Mouse (Mus musculus) embryonic facial prominence, embryonic 11.5 days (tissue): ENCODE measurements around the gene C330021F23Rik. TPM values are rescaled to one million over a fixed set of nuclear protein-coding genes. Genes with fewer than 3 reads are reported as not detected.

Experiments used
- ATAC-seq: fragments of 200-750 bp; cut with Nextera tagmentation; replicated peaks from 2 replicates; pipeline ENCODE4 v1.8.0; 2017; ENCODE audit warnings: low read depth; ENCODE audit not compliant: insufficient number of reproducible peaks, low FRiP score, low TSS enrichment
- DNase-seq: peaks from one replicate; pipeline ENCODE4 v3.0.0-alpha.2; 2015; ENCODE audit warnings: low spot score
- H3K27ac ChIP-seq: fragments of 300-500 bp; sonication (generic); replicated peaks from 2 replicates; pipeline ENCODE4 v1.5.1; 2014; ENCODE audit warnings: mild to moderate bottlenecking, low read depth, low read length, control low read depth
- H3K27me3 ChIP-seq: fragments of 300-500 bp; sonication (generic); 2 replicates; pipeline ENCODE4 v1.6.1; 2014; ENCODE audit warnings: mild to moderate bottlenecking, low read length, moderate library complexity, mixed read lengths; ENCODE audit not compliant: control insufficient read depth, insufficient read depth
- H3K36me3 ChIP-seq: fragments of 300-500 bp; sonication (generic); replicated peaks from 2 replicates; pipeline ENCODE4 v1.6.1; 2014; ENCODE audit warnings: low read depth, mild to moderate bottlenecking, low read length, moderate library complexity, mixed read lengths; ENCODE audit not compliant: control insufficient read depth, insufficient read depth
- H3K4me1 ChIP-seq: fragments of 300-500 bp; sonication (generic); 2 replicates; pipeline ENCODE4 v1.6.1; 2014; ENCODE audit warnings: low read length, mixed read lengths; ENCODE audit not compliant: control insufficient read depth, insufficient read depth
- H3K4me2 ChIP-seq: fragments of 300-500 bp; sonication (generic); 2 replicates; pipeline ENCODE4 v1.6.1; 2014; ENCODE audit warnings: low read depth, mild to moderate bottlenecking, control low read depth, low read length, moderate library complexity
- H3K4me3 ChIP-seq: fragments of 300-500 bp; sonication (generic); 2 replicates; pipeline ENCODE4 v1.5.1; 2014; ENCODE audit warnings: low read depth, low read length, control low read depth
- H3K9ac ChIP-seq: fragments of 300-500 bp; sonication (generic); replicated peaks from 2 replicates; pipeline ENCODE4 v1.6.1; 2014; ENCODE audit warnings: mild to moderate bottlenecking, control low read depth, low read length
- H3K9me3 ChIP-seq: fragments of 300-500 bp; sonication (generic); replicated peaks from 2 replicates; pipeline ENCODE4 v1.6.1; 2016; ENCODE audit warnings: mild to moderate bottlenecking, low read length, inconsistent platforms, mixed read lengths; ENCODE audit not compliant: control insufficient read depth
- WGBS: fragments of 180-500 bp; shearing (Covaris S2); extraction: QIAGEN DNeasy Blood & Tissue Kit; methylation state at CpG from one replicate; pipeline ENCODE4 v1.1.7; 2014; 5-methylcytosine and 5-hydroxymethylcytosine counted together
- polyA plus RNA-seq: library from polyadenylated mRNA; unstranded; fragments of >200 nt; fragmentation: Nextera tagmentation; extraction: Ambion mirVana; gene quantifications from 2 replicates; pipeline ENCODE4 v1.2.1, GENCODE M21; 2014

C330021F23Rik gene
- polyA plus RNA-seq, 1 experiment from 2014 or later, result 2.5 TPM

DNA sequence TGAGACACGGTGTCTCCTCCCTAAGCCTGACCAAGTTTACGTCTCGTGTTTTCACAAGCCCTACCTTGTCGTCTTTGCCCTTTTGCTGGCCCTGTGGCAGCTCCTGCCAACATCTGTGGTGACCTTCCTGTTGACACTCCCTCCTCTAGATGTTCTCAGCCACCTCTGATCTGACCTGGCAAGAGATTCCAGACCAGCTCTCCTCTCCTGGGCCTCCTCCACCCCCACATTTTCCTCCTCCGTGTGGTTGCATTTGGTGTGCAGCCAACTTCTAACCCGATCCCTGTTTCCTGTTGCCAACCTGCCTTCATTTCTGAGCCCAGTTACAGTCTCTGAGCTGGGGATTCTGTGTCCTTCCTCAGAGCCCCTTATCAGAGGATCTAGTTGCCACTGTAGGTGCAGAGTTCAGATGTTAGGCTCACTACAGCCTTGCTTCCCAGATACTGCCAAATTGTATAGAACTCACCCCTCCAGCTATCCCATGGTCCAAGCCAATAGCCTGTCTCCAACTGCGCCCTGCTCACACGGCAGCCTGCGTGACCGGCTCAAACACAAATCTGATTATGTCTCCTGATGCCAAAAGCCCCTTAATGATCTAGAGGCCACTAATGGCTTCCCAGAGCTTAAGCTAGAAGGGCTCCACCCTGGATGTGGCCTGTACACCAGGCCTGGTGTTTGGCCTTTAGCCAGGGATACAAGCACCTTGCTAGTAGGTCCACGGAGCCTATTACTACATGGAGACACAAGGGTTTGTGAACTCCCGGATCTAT lies 41.4 kb downstream of the C330021F23Rik start:
- Histone ChIP-seq H3K4me1 (no peaks in the 10 kb centered on the region), H3K27me3 (no peaks in the 10 kb centered on the region), H3K27ac (no peak overlapping the region), H3K9ac (no peak overlapping the region), H3K36me3 (peaks cover 18% of the 10 kb centered on the region), H3K9me3 (no peaks in the 10 kb centered on the region), H3K4me2 (no peak overlapping the region), H3K4me3 (no peak overlapping the region)
- no peak for DNase-seq
- no peak for ATAC-seq
- 85% methylated on average over 12 of the region's 12 CpGs for WGBS

DNA sequence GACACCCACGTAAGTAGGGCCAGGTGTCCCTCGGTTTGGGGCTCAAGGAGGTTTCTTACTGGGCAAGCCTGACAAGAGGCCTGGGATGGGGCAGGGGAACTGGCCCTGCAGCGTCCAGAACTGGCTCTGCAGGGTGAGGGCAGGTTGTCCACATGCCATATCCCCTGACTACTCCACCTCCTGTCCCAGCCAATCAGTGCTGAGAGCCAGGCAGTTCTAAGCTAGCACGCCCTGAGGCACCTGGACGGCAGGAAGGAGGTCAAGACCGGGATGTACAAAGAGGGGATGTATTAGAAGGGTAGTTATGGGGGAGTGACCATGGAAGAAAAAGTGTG lies 42.0 kb downstream of the C330021F23Rik start:
- no peak for DNase-seq
- no peaks in the 10 kb centered on the region for H3K9me3 ChIP-seq
- H3K4me3 ChIP-seq, result no peak overlapping the region
- no peaks in the 10 kb centered on the region for H3K4me1 ChIP-seq
- no peak overlapping the region for H3K27ac ChIP-seq
- ATAC-seq, result no peak
- no peak overlapping the region for H3K9ac ChIP-seq
- H3K36me3 ChIP-seq, result peaks cover 18% of the 10 kb centered on the region
- H3K27me3 ChIP-seq, result no peaks in the 10 kb centered on the region
- H3K4me2 ChIP-seq, result no peak overlapping the region
- 60% methylated on average over 6 of the region's 6 CpGs for WGBS

DNA sequence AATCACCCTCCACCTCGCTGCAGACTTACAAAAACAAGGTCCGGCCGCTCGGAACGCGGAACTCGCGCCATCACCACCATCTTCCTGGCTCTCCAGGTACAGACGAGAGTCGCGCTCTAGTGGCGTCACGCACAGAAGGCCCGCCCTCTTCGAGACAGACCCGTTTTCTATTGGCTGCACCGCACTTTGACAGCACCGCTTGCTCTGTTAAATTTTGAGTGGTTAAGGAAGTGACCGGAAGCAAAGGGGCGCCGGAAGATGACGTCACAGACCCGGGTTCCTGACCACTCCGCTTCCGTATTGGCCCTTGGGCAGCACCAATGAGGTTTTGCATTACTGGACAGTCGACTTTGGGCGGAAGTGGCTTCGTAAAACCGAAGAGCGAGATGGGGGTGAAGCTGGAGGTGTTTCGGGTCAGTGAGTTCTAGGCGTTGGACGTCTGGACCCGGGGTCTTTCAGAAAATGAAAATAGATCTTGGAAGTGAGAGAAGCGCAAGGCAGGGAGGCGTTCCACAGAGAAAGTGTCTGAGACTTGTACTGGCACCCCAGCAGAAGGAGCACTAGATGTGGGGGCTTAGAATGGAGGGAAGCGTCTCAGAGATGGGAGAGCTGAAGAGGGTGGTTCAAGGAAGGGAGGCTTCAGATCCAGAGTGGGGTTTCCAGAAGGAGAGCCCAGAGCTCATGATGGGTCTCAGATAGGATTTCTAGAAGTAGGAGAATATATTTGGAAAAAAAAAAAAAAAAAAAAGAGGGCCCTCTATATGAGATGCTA lies 53.6 kb downstream of the C330021F23Rik start, which contains the start of the genes Xab2 and Pet100:
TSS of gene Xab2 (minus strand) at position 118 of the 772 bp plus-strand sequence.
TSS of gene Pet100 (plus strand) at position 350 of the 772 bp plus-strand sequence.
- H3K9ac ChIP-seq, result peak within 1 kb of the TSS; percentile 63
- no peaks in the 10 kb centered on the region for H3K9me3 ChIP-seq
- H3K36me3 ChIP-seq, result no peaks in the 10 kb centered on the region; the same call in 1 of the 2 replicates
- peak; percentile 100 for DNase-seq
- under 1% methylated on average over 37 of the region's 37 CpGs for WGBS
- no peaks in the 10 kb centered on the region for H3K4me1 ChIP-seq
- ATAC-seq, result peak; percentile 97
- H3K4me2 ChIP-seq, result peak within 1 kb of the TSS; percentile 76
- H3K27ac ChIP-seq, result no peak within 1 kb of the TSS
- H3K4me3 ChIP-seq, result peak within 1 kb of the TSS; percentile 84
- H3K27me3 ChIP-seq, result no peaks in the 10 kb centered on the region

DNA sequence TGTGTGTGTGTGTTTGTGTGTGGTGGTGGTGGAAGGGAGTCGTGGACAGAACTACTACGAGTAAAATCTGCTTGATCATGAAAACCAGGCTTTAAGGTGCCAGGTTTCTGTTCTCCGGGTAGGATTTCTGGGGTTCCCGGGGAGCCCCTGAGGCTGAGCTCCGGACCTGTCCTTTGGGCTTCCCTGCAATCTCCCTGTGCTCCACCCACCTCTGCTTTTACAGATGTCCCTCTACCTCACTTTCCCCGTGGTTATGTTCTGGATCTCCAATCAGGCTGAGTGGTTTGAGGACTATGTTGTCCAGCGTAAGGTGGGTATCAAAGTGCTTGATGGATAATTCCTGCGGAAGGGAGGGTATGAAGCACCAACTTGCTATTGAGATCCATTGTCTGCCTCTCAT lies 54.3 kb downstream of the C330021F23Rik start:
- no peak for ATAC-seq
- Histone ChIP-seq H3K4me3 (peak overlapping the region; percentile 84), H3K36me3 (no peaks in the 10 kb centered on the region), H3K27ac (no peak overlapping the region), H3K9me3 (no peaks in the 10 kb centered on the region), H3K4me1 (no peaks in the 10 kb centered on the region), H3K9ac (0 out of 2 replicates have a peak overlapping the region, but pooled peaks have one; percentile 23), H3K4me2 (no peak overlapping the region; the same call in 1 of the 2 replicates), H3K27me3 (no peaks in the 10 kb centered on the region)
- DNase-seq, result no peak
- 67% methylated on average over 8 of the region's 8 CpGs for WGBS

DNA sequence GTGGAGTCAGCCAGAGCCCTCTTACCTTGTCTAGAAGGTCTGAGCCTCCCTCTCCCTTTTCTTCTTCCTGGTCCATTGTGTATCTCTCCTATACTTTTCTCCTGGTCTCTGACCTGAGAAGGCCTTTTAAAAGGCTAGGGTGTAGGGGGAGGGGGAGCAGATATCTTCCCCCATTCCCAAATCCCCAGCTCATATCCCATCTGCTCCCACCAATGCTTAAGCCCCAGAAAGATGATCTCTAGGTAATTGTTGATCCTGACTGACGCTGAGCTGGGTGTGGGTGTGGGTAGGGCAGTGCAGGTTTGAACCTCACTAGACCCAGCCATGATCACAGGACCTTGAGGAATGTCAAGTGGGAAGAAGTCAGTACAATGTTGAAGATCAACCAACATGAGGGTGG lies 57.7 kb downstream of the C330021F23Rik start, which contains the start of gene Pcp2:
TSS of gene Pcp2 (minus strand) at position 101 of the 400 bp plus-strand sequence.
- Histone ChIP-seq H3K4me2 (no peak within 1 kb of the TSS), H3K4me1 (no peaks in the 10 kb centered on the region), H3K4me3 (no peak within 1 kb of the TSS), H3K27ac (no peak within 1 kb of the TSS), H3K36me3 (no peaks in the 10 kb centered on the region), H3K9ac (peak within 1 kb of the TSS; percentile 15; the same call in 1 of the 2 replicates), H3K9me3 (no peaks in the 10 kb centered on the region), H3K27me3 (no peaks in the 10 kb centered on the region)
- DNase-seq (no peak), ATAC-seq (no peak)
- WGBS, result 61% methylated on average over 1 of the region's 1 CpGs

DNA sequence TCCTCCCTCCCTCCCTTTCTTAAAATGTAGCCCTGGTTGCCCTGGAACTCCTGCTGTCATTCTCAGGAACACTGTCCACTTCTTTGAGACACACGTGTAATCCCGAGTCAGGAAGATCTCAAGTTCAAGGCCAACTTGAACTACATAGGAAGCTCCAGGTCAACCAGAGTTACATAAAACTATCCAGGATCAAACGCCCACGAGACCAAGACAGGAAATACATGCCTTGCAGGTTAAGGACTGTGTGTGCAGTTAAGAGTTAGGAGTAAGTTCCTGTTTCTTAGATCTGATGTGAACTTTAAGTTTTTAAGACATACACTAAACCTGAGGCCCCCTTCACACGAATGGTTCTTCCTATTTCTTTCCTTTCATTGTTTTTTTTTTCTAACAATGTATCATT lies 59.2 kb downstream of the C330021F23Rik start:
- DNase-seq, result no peak
- Histone ChIP-seq H3K9me3 (no peaks in the 10 kb centered on the region), H3K36me3 (no peaks in the 10 kb centered on the region), H3K4me2 (no peak overlapping the region), H3K4me3 (no peak overlapping the region), H3K4me1 (no peaks in the 10 kb centered on the region), H3K27me3 (peaks cover 2% of the 10 kb centered on the region; the same call in 1 of the 2 replicates), H3K9ac (no peak overlapping the region), H3K27ac (no peak overlapping the region)
- WGBS, result 60% methylated on average over 5 of the region's 5 CpGs
- no peak for ATAC-seq

DNA sequence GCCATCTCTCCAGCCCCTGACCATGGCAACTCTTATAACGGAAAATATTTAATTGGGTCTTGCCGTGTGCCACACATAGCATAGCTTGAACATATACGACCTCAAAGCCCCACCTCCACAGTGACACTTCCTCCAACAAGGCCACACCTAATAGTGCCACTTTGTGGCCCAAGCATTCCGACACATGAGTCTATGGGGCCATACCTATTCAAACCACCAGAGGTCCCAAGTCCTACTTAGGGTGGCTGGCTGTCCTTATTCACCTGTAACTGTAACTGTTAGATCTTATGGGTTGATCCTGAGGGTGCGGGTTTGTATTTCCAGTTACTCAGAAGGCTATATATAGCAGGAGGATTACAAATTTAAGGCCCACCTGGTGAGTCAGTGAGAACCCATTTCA lies 60.2 kb downstream of the C330021F23Rik start:
- DNase-seq, result peak; percentile 49

More for the DNA sequence above, 60.2 kb downstream of the C330021F23Rik start:
- no peak overlapping the region for H3K27ac ChIP-seq
- no peaks in the 10 kb centered on the region for H3K4me1 ChIP-seq
- H3K36me3 ChIP-seq, result no peaks in the 10 kb centered on the region
- H3K9me3 ChIP-seq, result no peaks in the 10 kb centered on the region
- peaks cover 2% of the 10 kb centered on the region; the same call in 1 of the 2 replicates for H3K27me3 ChIP-seq
- no peak for ATAC-seq
- 25% methylated on average over 5 of the region's 5 CpGs for WGBS
- no peak overlapping the region for H3K4me2 ChIP-seq
- no peak overlapping the region for H3K9ac ChIP-seq
- H3K4me3 ChIP-seq, result no peak overlapping the region
